Mouse (Mus musculus) kidney, adult 11 months (tissue): ENCODE results near the gene Psmd3.
"Not testable (repeated sequence)": the region's sequence is repeated elsewhere in the genome, so short reads cannot be mapped to it uniquely, and the experiment has no call there.

Source experiments
- DNase-seq: peaks from one replicate; pipeline ENCODE4 v3.0.0; 2022

Psmd3 gene

GRCm38 (mm10) chr11:98681786-98682745 lies at the start of gene Psmd3:
Gene Psmd3 (plus strand): TSS chr11:98682554.
- peak; percentile 95 for DNase-seq

DNA sequence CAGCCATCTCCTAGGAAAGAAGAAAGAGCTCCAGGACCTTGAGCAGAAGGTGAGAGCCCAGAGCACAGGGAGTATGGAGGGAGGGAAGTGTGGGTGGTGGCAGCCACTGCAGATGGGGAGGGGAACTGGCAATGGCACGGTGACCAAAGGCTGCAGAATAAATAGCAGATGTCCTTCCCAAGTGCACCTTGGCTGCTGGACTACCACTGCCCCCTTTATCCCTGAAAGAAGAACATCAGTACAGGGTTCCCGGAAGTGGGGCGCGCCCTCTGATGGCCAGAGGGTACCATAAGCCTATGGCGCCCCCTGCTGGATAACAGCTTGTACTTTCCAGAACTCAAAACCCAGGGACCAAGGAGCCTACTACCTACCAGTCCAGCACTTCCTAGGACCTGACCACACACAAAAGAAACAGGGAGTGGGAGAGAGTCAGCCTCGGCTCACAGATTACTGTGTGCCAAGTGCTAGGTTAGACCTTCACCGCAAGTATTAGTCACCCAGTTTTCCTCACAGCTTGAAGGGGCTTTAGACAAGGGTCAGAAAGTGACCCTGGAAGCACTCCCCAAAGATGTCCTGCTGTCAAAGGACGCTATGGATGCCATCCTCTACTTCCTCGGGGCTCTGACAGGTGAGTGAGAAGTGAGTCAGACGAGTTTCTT lies 46.9 kb upstream of the Psmd3 start:
- not testable (repeated sequence) for DNase-seq

- DNase-seq: no peak
Observed at GRCm38 (mm10) chr11:98637501-98637900, 44.9 kb upstream of the Psmd3 start.

GRCm38 (mm10) chr11:98640091-98640490 lies 42.3 kb upstream of the Psmd3 start:
- DNase-seq: no peak

DNA sequence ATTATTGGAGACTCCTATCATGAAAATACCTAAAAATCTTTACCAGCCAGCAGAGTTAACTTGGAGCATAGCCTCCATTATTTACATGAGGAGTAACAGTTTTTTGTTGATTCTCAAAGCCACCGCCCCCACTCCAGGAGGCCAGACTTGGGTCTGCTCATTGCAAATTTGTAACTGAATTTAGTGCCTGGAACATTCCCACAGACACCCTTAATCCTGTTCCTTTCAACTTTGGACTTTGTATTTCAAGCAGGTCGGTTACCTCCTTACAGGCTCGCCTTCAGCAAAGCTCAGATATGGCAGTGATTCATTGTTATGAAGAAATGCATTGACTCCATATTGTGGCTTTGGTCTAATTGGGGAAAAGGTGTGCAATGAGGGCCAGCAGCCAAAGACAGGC lies 37.6 kb upstream of the Psmd3 start:
- DNase-seq: peak; percentile 28

DNA sequence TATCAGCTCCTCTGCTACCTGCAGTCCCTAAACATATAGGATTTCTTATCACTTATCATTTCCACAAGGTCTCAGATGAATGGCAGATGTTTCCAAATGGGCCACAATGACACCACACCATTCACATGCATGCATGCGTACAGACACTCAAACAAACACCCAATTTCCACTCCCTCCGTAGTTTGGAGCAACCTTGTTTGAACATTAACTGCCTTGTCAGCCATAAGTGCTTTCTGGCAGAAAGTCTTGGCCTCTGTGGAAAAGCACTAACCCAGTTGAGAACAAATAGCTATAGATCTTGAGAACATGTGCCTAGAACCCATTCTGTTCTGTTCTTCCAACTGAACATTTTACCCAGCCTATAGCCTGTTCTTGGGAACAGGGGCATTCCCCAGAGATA lies 36.4 kb upstream of the Psmd3 start:
- DNase-seq: peak; percentile 24

- no peak for DNase-seq
Observed at GRCm38 (mm10) chr11:98646459-98646858, 35.9 kb upstream of the Psmd3 start, which contains the start of gene Gsdma2. Gene Gsdma2 (plus strand): TSS chr11:98646759.

GRCm38 (mm10) chr11:98655076-98655475 lies 27.3 kb upstream of the Psmd3 start:
- peak; percentile 24 for DNase-seq

- no peak for DNase-seq
Observed at GRCm38 (mm10) chr11:98660517-98660916, 21.8 kb upstream of the Psmd3 start.

DNA sequence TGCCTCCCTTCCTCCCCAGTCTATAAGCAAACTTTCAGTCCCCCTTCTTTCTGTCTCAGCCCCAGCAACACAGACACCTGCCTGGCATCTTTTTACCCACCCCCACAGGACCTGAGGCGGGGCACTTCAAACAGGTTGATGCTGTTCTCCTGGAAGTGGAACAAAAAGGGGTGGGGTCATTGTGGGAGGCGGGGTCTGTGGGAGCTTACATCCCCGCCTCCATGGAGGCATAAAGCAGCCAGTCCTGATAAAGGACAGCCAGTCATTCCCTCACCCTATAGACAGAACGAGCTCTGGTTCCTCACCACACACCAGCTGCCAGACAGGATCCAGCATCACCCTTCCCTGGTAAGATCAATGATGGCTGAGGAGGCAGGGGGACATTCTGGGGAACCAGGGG lies 18.3 kb upstream of the Psmd3 start, which contains the start of gene Gsdma:
Gsdma (plus strand) TSS at position 261 of the 400 bp plus-strand sequence.
- no peak for DNase-seq

DNA sequence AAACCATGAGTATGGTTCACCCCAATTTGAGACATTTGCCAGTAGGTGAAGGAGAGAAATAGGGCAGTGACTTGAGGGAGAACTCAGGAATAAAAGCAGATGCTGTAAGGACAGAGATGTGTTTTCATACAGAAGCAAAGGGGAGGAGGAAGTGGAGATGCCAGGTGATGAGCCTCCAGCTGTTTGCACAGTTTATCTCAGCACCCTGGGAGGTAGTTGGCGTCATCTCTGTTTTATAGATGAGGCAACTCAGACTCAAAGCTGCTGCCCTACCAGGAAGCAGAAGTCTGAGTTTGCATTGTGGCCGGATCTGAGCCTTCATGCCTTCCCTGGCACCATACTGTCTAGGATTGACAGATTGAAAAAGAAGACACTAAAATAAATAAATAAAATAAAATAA lies 13.4 kb upstream of the Psmd3 start:
- DNase-seq: no peak

DNA sequence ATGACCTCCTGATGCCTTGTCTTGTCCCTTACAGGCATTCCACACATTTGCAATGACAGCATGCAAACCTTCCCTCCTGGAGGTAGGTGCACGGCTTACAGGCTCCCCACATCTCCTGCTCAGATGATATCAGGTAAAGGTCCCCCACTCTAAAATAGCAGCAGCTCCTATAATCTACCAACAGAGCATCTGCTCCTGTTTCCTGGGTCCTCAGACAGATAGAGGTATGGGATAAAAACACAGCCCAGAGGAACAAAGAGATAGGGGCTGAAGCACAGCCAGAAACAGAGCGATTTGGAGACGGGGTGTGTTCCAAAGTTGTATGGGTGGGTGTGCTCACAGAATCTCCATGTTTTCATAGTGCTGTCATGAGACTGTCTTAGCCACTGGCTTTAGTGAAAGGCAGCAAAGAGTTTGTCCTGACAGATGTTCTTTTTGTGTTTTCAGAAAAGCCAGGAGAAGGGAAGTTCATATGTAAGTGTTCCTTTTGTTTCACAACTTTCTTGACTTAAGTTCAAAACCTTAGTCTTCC lies 11.0 kb upstream of the Psmd3 start:
- no peak for DNase-seq

DNA sequence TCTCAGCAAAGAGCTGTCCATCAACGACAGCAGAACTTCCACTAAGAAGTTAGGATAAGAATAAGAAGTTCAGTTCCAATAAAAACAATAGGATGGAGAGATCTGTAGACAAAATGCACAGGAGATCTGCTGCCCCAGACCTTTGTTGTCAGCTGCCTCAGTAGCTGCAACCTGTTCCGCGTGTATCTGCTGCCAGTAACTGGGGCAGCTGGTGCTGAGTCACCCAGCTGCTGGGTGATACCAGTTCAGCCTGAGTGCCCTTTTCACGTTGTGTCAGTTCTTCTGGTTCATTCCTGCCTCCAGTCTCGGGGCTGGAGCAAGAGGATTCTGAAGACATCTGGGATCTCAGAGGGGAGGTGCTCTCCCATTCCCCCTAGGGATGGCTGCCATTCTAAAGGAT lies 10.5 kb upstream of the Psmd3 start:
- no peak for DNase-seq

GRCm38 (mm10) chr11:98672482-98672881 lies 9.9 kb upstream of the Psmd3 start:
- DNase-seq: no peak

DNA sequence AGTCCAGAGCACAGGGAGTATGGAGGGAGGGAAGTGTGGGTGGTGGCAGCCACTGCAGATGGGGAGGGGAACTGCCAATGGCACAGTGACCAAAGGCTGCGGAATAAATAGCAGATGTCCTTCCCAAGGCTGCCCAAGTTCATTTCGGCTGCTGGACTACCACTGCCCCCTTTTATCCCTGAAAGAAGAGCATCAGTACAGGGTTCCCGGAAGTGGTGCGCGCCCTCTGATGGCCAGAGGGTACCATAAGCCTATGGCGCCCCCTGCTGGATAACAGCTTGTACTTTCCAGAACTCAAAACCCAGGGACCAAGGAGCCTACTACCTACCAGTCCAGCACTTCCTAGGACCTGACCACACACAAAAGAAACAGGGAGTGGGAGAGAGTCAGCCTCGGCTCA lies 9.2 kb upstream of the Psmd3 start:
- DNase-seq: peak; percentile 30

DNA sequence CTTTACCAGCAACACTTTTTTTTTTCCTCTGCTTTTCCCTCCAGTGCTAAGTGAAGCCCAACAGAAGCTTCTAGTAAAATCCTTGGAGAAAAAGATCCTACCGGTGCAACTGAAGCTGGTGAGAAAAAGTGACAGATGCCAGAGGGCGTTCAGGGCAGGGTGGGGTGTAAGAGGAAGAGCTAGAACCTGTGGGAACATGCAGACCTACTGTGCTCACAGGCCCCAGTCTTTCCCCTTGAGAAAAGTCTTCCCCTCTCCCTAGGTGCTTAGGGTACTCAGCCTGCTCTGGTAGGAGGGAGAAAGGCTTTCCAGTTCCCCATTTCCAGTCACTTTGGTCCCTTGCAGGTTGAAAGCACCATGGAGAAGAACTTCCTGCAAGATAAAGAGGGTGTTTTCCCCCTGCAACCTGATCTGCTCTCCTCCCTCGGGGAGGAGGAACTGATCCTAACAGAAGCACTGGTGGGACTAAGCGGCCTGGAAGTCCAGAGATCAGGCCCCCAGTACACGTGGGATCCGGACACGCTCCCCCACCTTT lies 6.5 kb upstream of the Psmd3 start:
- DNase-seq: no peak

DNA sequence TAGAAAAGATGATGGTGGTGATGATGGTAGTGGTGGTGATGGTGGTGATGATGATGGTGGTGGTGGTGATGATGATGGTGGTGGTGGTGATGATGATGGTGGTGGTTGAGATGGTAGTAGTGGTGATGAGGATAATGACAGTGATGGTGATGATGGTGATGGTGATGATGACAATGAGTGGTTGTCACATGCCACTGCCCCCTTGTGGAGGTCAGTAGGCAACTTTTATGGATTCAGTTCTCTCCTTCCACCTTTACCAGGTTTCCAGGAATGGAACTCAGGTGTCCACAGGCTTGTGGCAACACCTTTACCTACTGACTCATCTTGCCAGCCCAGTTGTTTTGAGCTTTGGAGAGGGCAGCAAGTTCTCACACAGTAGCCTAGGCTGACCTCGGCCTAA lies 2.3 kb upstream of the Psmd3 start:
- no peak for DNase-seq

DNA sequence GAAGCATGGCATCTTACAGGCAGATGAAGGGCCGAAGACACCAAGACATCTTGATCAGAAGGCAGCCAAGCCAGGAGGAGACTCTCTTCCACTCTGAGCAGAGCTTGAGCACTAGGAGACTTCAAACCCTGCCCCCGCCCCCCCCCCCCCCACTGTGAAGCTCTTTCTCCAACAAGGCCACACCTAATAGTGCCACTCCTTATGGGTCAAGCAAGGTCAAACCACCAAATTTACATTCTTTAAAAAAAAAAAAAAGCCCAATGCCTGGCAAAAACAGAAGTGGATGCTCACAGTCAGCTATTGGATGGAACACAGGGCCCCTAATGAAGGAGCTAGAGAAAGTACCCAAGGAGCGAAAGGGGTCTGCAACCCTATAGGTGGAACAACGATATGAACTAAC lies 1.8 kb upstream of the Psmd3 start:
- not testable (repeated sequence) for DNase-seq

GRCm38 (mm10) chr11:98681186-98681585 lies 1.2 kb upstream of the Psmd3 start:
- DNase-seq: no peak

DNA sequence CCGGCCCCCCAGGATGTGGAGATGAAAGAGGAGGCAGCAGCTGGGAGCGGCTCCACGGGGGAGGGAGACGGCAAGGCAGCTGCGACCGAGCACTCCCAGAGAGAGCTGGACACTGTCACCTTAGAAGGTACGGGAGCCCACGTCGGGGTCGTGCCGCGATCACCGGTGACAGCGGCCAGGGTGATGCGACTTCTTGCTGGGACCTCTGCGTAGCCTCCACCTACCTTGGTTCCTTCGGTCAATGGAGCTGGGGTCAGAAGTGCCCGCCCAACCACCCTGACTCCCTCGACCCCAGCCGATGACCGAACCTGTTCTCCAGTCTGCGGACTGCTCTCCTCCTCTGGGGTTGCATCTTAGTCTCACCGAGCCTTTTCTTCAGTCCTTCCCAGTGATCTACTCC lies 457 bp downstream of the Psmd3 start:
- no peak for DNase-seq

- DNase-seq: no peak
Observed at GRCm38 (mm10) chr11:98685642-98686041, 3.3 kb downstream of the Psmd3 start.

GRCm38 (mm10) chr11:98686976-98687375 lies 4.6 kb downstream of the Psmd3 start:
- peak; percentile 91 for DNase-seq

DNA sequence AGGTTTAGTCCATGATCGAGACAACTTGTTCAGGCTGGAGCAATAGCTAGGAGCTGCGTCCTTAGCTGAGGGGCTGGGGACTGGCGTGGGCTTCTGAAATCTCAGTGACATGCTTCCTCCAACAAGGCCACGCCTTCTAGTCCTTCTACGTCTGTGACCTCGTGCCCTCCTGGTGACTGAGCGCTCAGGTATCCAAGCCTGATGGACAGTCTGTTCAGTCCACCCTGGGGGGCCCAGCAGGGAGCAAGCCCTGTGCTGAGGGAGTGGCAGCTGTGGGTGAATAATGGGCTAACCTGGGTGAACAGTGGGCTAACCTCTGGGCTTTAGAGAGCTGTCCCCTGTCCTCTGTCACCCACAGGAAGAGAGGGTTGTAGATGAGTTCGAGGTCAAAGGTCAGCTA lies 5.7 kb downstream of the Psmd3 start:
- no peak for DNase-seq
